Mouse (Mus musculus) embryonic facial prominence, embryonic 11.5 days (tissue): Measurements from ENCODE around the gene Per2. TPM values are rescaled to one million over a fixed set of nuclear protein-coding genes. Genes with fewer than 3 reads are reported as not detected.

Experiments
- ATAC-seq: fragments of 200-750 bp; cut with Nextera tagmentation; replicated peaks from 2 replicates; pipeline ENCODE4 v1.8.0; 2017; ENCODE audit warnings: low read depth; ENCODE audit not compliant: insufficient number of reproducible peaks, low FRiP score, low TSS enrichment
- DNase-seq: peaks from one replicate; pipeline ENCODE4 v3.0.0-alpha.2; 2015; ENCODE audit warnings: low spot score
- H3K27ac ChIP-seq: fragments of 300-500 bp; sonication (generic); replicated peaks from 2 replicates; pipeline ENCODE4 v1.5.1; 2014; ENCODE audit warnings: mild to moderate bottlenecking, low read depth, low read length, control low read depth
- H3K27me3 ChIP-seq: fragments of 300-500 bp; sonication (generic); 2 replicates; pipeline ENCODE4 v1.6.1; 2014; ENCODE audit warnings: mild to moderate bottlenecking, low read length, moderate library complexity, mixed read lengths; ENCODE audit not compliant: control insufficient read depth, insufficient read depth
- H3K36me3 ChIP-seq: fragments of 300-500 bp; sonication (generic); replicated peaks from 2 replicates; pipeline ENCODE4 v1.6.1; 2014; ENCODE audit warnings: low read depth, mild to moderate bottlenecking, low read length, moderate library complexity, mixed read lengths; ENCODE audit not compliant: control insufficient read depth, insufficient read depth
- H3K4me1 ChIP-seq: fragments of 300-500 bp; sonication (generic); 2 replicates; pipeline ENCODE4 v1.6.1; 2014; ENCODE audit warnings: low read length, mixed read lengths; ENCODE audit not compliant: control insufficient read depth, insufficient read depth
- H3K4me2 ChIP-seq: fragments of 300-500 bp; sonication (generic); 2 replicates; pipeline ENCODE4 v1.6.1; 2014; ENCODE audit warnings: low read depth, mild to moderate bottlenecking, control low read depth, low read length, moderate library complexity
- H3K4me3 ChIP-seq: fragments of 300-500 bp; sonication (generic); 2 replicates; pipeline ENCODE4 v1.5.1; 2014; ENCODE audit warnings: low read depth, low read length, control low read depth
- H3K9ac ChIP-seq: fragments of 300-500 bp; sonication (generic); replicated peaks from 2 replicates; pipeline ENCODE4 v1.6.1; 2014; ENCODE audit warnings: mild to moderate bottlenecking, control low read depth, low read length
- H3K9me3 ChIP-seq: fragments of 300-500 bp; sonication (generic); replicated peaks from 2 replicates; pipeline ENCODE4 v1.6.1; 2016; ENCODE audit warnings: mild to moderate bottlenecking, low read length, inconsistent platforms, mixed read lengths; ENCODE audit not compliant: control insufficient read depth
- WGBS: fragments of 180-500 bp; shearing (Covaris S2); extraction: QIAGEN DNeasy Blood & Tissue Kit; methylation state at CpG from one replicate; pipeline ENCODE4 v1.1.7; 2014; 5-methylcytosine and 5-hydroxymethylcytosine counted together
- polyA plus RNA-seq: library from polyadenylated mRNA; unstranded; fragments of >200 nt; fragmentation: Nextera tagmentation; extraction: Ambion mirVana; gene quantifications from 2 replicates; pipeline ENCODE4 v1.2.1, GENCODE M21; 2014

Per2 gene
- polyA plus RNA-seq, 1 experiment from 2014 or later: 0.97 TPM

GRCm38 (mm10) chr1:91413030-91413506 lies 46.1 kb downstream of the Per2 start:
- H3K4me1 ChIP-seq: peaks cover 4% of the 10 kb centered on the region; the same call in 1 of the 2 replicates
- H3K9ac ChIP-seq: peak overlapping the region; percentile 84
- under 1% methylated on average over 34 of the region's 34 CpGs for WGBS
- peak; percentile 91 for ATAC-seq
- peak overlapping the region; percentile 63 for H3K27ac ChIP-seq
- peak overlapping the region; percentile 80 for H3K4me3 ChIP-seq
- H3K9me3 ChIP-seq: no peaks in the 10 kb centered on the region
- no peaks in the 10 kb centered on the region; the same call in 1 of the 2 replicates for H3K36me3 ChIP-seq
- H3K4me2 ChIP-seq: peak overlapping the region; percentile 95
- no peaks in the 10 kb centered on the region for H3K27me3 ChIP-seq
- DNase-seq: peak; percentile 98

- Histone ChIP-seq H3K9me3 (no peaks in the 10 kb centered on the region), H3K27ac (peak overlapping the region; percentile 63), H3K9ac (peak overlapping the region; percentile 84), H3K4me2 (peak overlapping the region; percentile 95), H3K27me3 (no peaks in the 10 kb centered on the region), H3K36me3 (no peaks in the 10 kb centered on the region; the same call in 1 of the 2 replicates), H3K4me3 (peak overlapping the region; percentile 80), H3K4me1 (peaks cover 4% of the 10 kb centered on the region; the same call in 1 of the 2 replicates)
- DNase-seq: peak; percentile 68
- WGBS: 6% methylated on average over 56 of the region's 65 CpGs
- peak; percentile 11 for ATAC-seq
Observed at GRCm38 (mm10) chr1:91412286-91413029, 46.7 kb downstream of the Per2 start.

- peaks cover 4% of the 10 kb centered on the region; the same call in 1 of the 2 replicates for H3K4me1 ChIP-seq
- WGBS: 65% methylated on average over 8 of the region's 8 CpGs
Observed at GRCm38 (mm10) chr1:91411631-91412285, 47.4 kb downstream of the Per2 start.

GRCm38 (mm10) chr1:91407819-91408218 lies 51.3 kb downstream of the Per2 start:
- Histone ChIP-seq H3K36me3 (no peaks in the 10 kb centered on the region; the same call in 1 of the 2 replicates), H3K27me3 (no peaks in the 10 kb centered on the region), H3K4me1 (peaks cover 4% of the 10 kb centered on the region; the same call in 1 of the 2 replicates), H3K4me3 (no peak overlapping the region), H3K4me2 (no peak overlapping the region), H3K9ac (no peak overlapping the region), H3K9me3 (no peaks in the 10 kb centered on the region), H3K27ac (no peak overlapping the region)
- DNase-seq (no peak), ATAC-seq (no peak)
- WGBS: 86% methylated on average over 4 of the region's 4 CpGs

More at GRCm38 (mm10) chr1:91411631-91412285, 47.4 kb downstream of the Per2 start:
- Histone ChIP-seq H3K9me3 (no peaks in the 10 kb centered on the region), H3K4me3 (peak overlapping the region; percentile 80), H3K27ac (no peak overlapping the region), H3K9ac (peak overlapping the region; percentile 84), H3K4me2 (peak overlapping the region; percentile 95), H3K27me3 (no peaks in the 10 kb centered on the region), H3K36me3 (no peaks in the 10 kb centered on the region; the same call in 1 of the 2 replicates)
- ATAC-seq: no peak
- DNase-seq: no peak

GRCm38 (mm10) chr1:91405406-91406169 lies 53.5 kb downstream of the Per2 start:
- no peak for DNase-seq
- Histone ChIP-seq H3K9ac (no peak overlapping the region), H3K27ac (no peak overlapping the region), H3K4me3 (no peak overlapping the region), H3K36me3 (no peaks in the 10 kb centered on the region), H3K4me1 (no peaks in the 10 kb centered on the region), H3K4me2 (no peak overlapping the region), H3K27me3 (no peaks in the 10 kb centered on the region), H3K9me3 (no peaks in the 10 kb centered on the region)
- ATAC-seq: no peak
- WGBS: 62% methylated on average over 23 of the region's 23 CpGs

- Histone ChIP-seq H3K9ac (no peak overlapping the region), H3K27ac (no peak overlapping the region), H3K36me3 (no peaks in the 10 kb centered on the region), H3K9me3 (no peaks in the 10 kb centered on the region), H3K4me1 (no peaks in the 10 kb centered on the region), H3K4me2 (no peak overlapping the region), H3K27me3 (no peaks in the 10 kb centered on the region), H3K4me3 (no peak overlapping the region)
- whole genome bisulfite sequencing: 28% methylated on average over 1 of the region's 1 CpGs
- DNase-seq (no peak), ATAC-seq (no peak)
Observed at GRCm38 (mm10) chr1:91404976-91405375, 54.1 kb downstream of the Per2 start.

- no peaks in the 10 kb centered on the region for H3K4me1 ChIP-seq
- no peaks in the 10 kb centered on the region for H3K27me3 ChIP-seq
- H3K9me3 ChIP-seq: no peaks in the 10 kb centered on the region
- peak; percentile 94 for ATAC-seq
- peak within 1 kb of the TSS; percentile 77 for H3K27ac ChIP-seq
- peak within 1 kb of the TSS; percentile 94 for H3K9ac ChIP-seq
- WGBS: under 1% methylated on average over 78 of the region's 91 CpGs
- H3K36me3 ChIP-seq: no peaks in the 10 kb centered on the region
- peak within 1 kb of the TSS; percentile 54 for H3K4me3 ChIP-seq
- peak; percentile 91 for DNase-seq
- H3K4me2 ChIP-seq: peak within 1 kb of the TSS; percentile 79
Observed at GRCm38 (mm10) chr1:91398260-91399062, 60.7 kb downstream of the Per2 start, which contains the start of gene Ilkap. Gene Ilkap, minus strand, starts transcription at chr1:91398815.
